Mouse (Mus musculus) splenic B cell, adult 2 months (primary cell): Measurements from ENCODE around the gene Tcl1b2.
"Not testable (repeated sequence)": the region's sequence is repeated elsewhere in the genome, so short reads cannot be mapped to it uniquely, and the experiment has no call there.

Experiments
- DNase-seq: peaks from one replicate; pipeline ENCODE4 v3.0.0-alpha.2; 2011; ENCODE audit warnings: low read depth, low spot score
- H3K27me3 ChIP-seq: 2 replicates; pipeline ENCODE4 v1.6.1; 2012; ENCODE audit warnings: mild to moderate bottlenecking, low read length, moderate library complexity, mixed read lengths; ENCODE audit not compliant: control insufficient read depth, poor library complexity, insufficient read depth, severe bottlenecking
- H3K36me3 ChIP-seq: 2 replicates; pipeline ENCODE4 v1.6.1; 2012; ENCODE audit warnings: mild to moderate bottlenecking, low read length, moderate library complexity, mixed read lengths; ENCODE audit not compliant: control insufficient read depth, poor library complexity, insufficient read depth, severe bottlenecking

Tcl1b2 gene

GRCm38 (mm10) chr12:105134826-105135225 is 11.0 kb upstream of the Tcl1b2 start:
- not testable (repeated sequence) for H3K27me3 ChIP-seq, H3K36me3 ChIP-seq, DNase-seq

GRCm38 (mm10) chr12:105137729-105138128 is 8.1 kb upstream of the Tcl1b2 start:
- DNase-seq, H3K36me3 ChIP-seq, H3K27me3 ChIP-seq: not testable (repeated sequence)

GRCm38 (mm10) chr12:105143096-105143495 is 2.7 kb upstream of the Tcl1b2 start:
- no peaks in the 10 kb centered on the region for H3K27me3 ChIP-seq
- DNase-seq: no peak
- H3K36me3 ChIP-seq: no peaks in the 10 kb centered on the region

- DNase-seq, H3K27me3 ChIP-seq, H3K36me3 ChIP-seq: not testable (repeated sequence)
Observed at GRCm38 (mm10) chr12:105144928-105145327, 886 bp upstream of the Tcl1b2 start.

GRCm38 (mm10) chr12:105155286-105155685 is 9.5 kb downstream of the Tcl1b2 start:
- not testable (repeated sequence) for H3K27me3 ChIP-seq, DNase-seq, H3K36me3 ChIP-seq

GRCm38 (mm10) chr12:105158842-105159241 is 13.0 kb downstream of the Tcl1b2 start:
- no peak for DNase-seq
- Histone ChIP-seq H3K36me3 (no peaks in the 10 kb centered on the region), H3K27me3 (no peaks in the 10 kb centered on the region)

GRCm38 (mm10) chr12:105159390-105159789 is 13.6 kb downstream of the Tcl1b2 start, which contains the start of gene Tcl1b1:
Tcl1b1 (plus strand) TSS chr12:105159690.
- Histone ChIP-seq H3K27me3 (no peaks in the 10 kb centered on the region), H3K36me3 (no peaks in the 10 kb centered on the region)
- DNase-seq: no peak

GRCm38 (mm10) chr12:105166734-105167133 is 20.9 kb downstream of the Tcl1b2 start:
- Histone ChIP-seq H3K36me3 (no peaks in the 10 kb centered on the region), H3K27me3 (no peaks in the 10 kb centered on the region)
- DNase-seq: no peak

- Histone ChIP-seq H3K36me3 (no peaks in the 10 kb centered on the region), H3K27me3 (no peaks in the 10 kb centered on the region)
- DNase-seq: no peak
Observed at GRCm38 (mm10) chr12:105173366-105173765, 27.6 kb downstream of the Tcl1b2 start.

- not testable (repeated sequence) for DNase-seq, H3K36me3 ChIP-seq, H3K27me3 ChIP-seq
Observed at GRCm38 (mm10) chr12:105174318-105174717, 28.5 kb downstream of the Tcl1b2 start.

- not testable (repeated sequence) for H3K27me3 ChIP-seq, H3K36me3 ChIP-seq, DNase-seq
Observed at GRCm38 (mm10) chr12:105176044-105176443, 30.2 kb downstream of the Tcl1b2 start, which contains the start of gene Tcl1b5. Tcl1b5 (plus strand) TSS chr12:105176344.

- not testable (repeated sequence) for DNase-seq, H3K27me3 ChIP-seq, H3K36me3 ChIP-seq
Observed at GRCm38 (mm10) chr12:105181040-105181644, 35.3 kb downstream of the Tcl1b2 start.

- H3K27me3 ChIP-seq, H3K36me3 ChIP-seq, DNase-seq: not testable (repeated sequence)
Observed at GRCm38 (mm10) chr12:105188980-105189379, 43.2 kb downstream of the Tcl1b2 start.

GRCm38 (mm10) chr12:105190743-105191142 is 44.9 kb downstream of the Tcl1b2 start, which contains the start of gene Tcl1b3:
Tcl1b3 (plus strand) TSS chr12:105191043.
- H3K36me3 ChIP-seq, H3K27me3 ChIP-seq, DNase-seq: not testable (repeated sequence)

- DNase-seq, H3K27me3 ChIP-seq, H3K36me3 ChIP-seq: not testable (repeated sequence)
Observed at GRCm38 (mm10) chr12:105199684-105200497, 54.1 kb downstream of the Tcl1b2 start.
